Mouse (Mus musculus): ENCODE results near the gene Eng. TPM values are rescaled to one million over a fixed set of nuclear protein-coding genes. Genes with fewer than 3 reads are reported as not detected.

Eng gene
- 100 to 1,000 TPM; 100 to 128 TPM for total RNA-seq (2021)
- polyA plus RNA-seq (2012; rRNA removed): 266 and 281 TPM in 2 replicates
- long read RNA-seq, transcript Eng-205 (15 exons, 3,403 nt): minor isoform, 24 of 119 reads
- long read RNA-seq, transcript Eng-201 (15 exons, 3,422 nt): major isoform, 66 of 119 reads
- long read RNA-seq, partial matches to known transcripts: 19 of 119 reads
- long read RNA-seq, other reads (novel, unspliced or antisense): 8 of 119 reads

DNA sequence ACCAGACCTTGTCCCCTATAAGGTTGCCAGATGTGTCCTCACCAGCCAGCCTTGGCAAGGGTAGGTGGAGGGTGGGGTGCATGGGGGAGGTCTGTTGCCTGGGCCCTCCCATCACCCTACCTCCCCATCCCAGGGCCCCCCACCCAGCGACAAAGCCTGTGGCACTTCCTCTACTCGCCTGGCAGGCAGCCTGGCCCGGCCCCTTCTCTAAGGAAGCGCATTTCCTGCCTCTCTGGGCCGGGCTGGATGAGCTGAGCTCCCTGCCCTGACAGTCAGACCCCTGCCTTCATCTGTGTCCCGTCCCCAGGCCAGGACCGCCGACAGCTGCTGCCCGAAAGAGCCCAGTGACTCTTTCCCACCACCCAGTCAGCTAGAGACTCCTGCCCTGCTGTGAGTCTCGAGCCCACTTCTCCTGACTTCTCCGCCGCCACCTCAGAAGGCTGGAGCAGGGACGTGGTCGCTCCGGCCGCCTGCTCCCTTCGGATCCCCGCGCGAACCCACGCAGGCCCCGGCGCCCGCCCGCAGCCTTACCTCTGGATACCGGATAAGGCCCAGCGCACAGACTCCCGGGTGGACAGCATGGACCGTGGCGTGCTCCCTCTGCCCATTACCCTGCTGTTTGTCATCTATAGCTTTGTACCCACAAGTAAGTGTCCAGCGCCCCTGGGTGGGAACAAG lies at the start of gene Eng:
Gene Eng, plus strand, starts transcription at position 217 of the 678 bp plus-strand sequence.
- peak; percentile 82 for DNase-seq

GRCm38 (mm10) chr2:32596725-32597124 lies 49.7 kb upstream of the Eng start:
- peak; percentile 48 for DNase-seq

DNA sequence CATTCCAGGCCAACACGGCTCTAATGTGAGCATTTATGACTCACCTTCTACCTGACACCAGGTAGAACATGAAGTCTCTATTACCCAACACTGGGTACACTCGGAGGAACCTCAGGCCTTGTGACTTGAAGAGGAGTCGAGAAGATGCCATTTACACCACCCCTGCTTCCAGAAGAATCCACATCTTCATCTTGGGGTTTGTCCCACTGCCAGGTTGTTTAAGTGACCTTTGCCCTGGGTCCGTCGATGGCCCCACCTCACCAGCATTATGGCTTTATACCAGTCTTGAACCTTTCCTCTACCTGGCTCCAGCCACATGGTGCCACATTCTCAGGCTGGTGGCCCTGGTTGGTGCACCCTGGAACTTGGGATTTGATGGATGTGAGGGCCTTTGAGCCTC lies 49.1 kb upstream of the Eng start:
- DNase-seq: no peak

GRCm38 (mm10) chr2:32597699-32598098 lies 48.7 kb upstream of the Eng start:
- DNase-seq: no peak

- no peak for DNase-seq
These were observed 47.9 kb upstream of the Eng start for GRCm38 (mm10) chr2:32598506-32598905.

DNA sequence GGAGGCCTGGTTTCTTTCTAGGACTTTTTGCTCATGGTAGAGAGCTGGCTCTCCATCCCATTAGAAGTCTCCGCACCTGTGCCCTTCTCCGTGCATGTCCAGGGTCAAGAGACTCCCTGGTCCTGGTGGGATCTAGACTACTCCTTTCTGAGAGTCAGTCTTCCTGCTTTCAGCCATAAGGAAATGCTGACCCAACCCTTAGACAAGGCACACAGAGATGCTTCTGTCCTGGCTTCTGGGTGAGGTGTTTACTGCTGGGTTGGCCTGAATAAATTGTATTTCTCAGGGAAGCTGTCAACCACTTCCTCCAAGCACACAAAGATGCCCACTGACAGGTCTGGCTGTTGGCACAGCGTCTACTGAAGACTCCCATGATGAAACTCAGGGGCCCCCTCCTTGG lies 47.0 kb upstream of the Eng start, which contains the start of gene St6galnac6:
Gene St6galnac6, plus strand, starts transcription at position 301 of the 400 bp plus-strand sequence.
- DNase-seq: no peak

- peak; percentile 50 for DNase-seq
These were observed 44.9 kb upstream of the Eng start for GRCm38 (mm10) chr2:32601417-32602065.

DNA sequence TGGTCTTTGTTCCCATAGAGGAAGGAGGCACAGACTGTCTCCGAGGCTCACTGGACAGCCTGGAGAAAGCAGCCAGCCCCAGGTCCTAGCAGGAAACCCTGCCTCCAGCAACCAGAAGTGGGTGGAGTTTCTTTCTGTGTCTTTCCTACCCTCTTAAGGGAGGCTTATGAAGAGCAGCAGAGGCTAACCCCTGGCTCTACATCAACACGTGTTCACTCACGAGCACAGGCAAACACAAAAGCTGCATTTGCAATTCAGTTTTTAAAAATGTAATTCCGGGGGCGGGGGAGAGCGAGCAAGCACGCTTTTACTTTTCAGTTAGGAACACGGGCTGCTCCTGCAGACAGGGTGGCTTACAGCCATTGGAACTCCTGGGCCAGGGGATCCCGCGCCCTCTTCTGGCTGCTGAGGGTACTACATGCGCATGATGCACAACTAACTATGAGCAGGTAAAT lies 43.8 kb upstream of the Eng start:
- DNase-seq: peak; percentile 86

GRCm38 (mm10) chr2:32604631-32605030 lies 41.8 kb upstream of the Eng start:
- DNase-seq: no peak

- DNase-seq: peak; percentile 92
These were observed 39.9 kb upstream of the Eng start for GRCm38 (mm10) chr2:32606161-32607142.

GRCm38 (mm10) chr2:32607262-32607947 lies 39.0 kb upstream of the Eng start:
- DNase-seq: peak; percentile 72

- peak; percentile 93 for DNase-seq
These were observed 38.1 kb upstream of the Eng start for GRCm38 (mm10) chr2:32608141-32608777.

GRCm38 (mm10) chr2:32608778-32609435 lies 37.5 kb upstream of the Eng start:
- no peak for DNase-seq

DNA sequence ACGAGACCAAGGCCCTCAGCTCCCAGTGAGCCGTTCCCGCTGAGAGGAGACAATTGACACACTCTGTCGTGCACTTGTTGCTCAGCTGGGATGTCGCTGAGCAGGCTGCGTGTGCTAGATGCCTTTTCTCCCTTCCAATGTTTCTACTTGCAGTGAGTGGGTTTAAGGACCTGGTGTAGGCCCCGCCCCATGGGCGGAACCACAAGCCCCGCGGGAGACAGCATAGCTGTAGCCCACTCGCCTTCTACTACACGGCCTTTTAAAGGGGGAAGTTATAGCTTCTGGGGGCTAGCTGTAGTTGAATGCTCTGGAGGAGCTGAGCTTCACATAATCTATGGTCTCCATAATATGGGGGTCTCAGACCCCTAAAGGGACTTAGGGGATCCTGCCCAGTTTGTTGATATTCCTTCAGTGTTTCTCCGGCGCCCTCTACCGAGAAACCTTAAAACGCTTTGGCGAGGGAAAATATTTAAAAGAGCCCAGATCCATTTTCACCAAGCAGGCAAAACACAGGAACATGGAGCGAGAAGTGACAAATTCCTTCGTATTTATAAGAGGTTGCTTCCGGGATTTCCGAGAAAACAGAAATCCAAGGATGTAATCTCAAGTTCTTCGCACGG lies 35.7 kb upstream of the Eng start:
- DNase-seq: peak; percentile 64

GRCm38 (mm10) chr2:32612274-32612673 lies 34.1 kb upstream of the Eng start:
- DNase-seq: no peak

GRCm38 (mm10) chr2:32617109-32617508 lies 29.3 kb upstream of the Eng start:
- DNase-seq: no peak

DNA sequence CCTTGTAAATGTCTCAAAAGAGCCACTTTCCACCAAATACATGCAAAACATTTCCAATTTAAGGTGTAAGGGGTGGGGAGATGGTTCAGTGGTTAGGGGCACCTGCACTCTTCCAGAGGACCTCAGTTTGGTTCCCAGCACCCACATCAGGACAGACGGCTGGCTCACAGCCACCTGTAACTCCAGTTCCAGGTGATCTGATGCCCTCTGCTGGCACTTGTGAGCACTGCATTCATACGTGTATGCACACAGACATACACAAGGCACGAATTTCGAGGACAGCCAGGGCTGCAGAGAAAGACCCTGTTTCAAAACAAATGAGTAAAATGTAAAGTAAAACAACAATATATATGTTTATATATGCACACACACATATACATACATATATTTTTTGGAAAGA lies 28.8 kb upstream of the Eng start:
- no peak for DNase-seq

DNA sequence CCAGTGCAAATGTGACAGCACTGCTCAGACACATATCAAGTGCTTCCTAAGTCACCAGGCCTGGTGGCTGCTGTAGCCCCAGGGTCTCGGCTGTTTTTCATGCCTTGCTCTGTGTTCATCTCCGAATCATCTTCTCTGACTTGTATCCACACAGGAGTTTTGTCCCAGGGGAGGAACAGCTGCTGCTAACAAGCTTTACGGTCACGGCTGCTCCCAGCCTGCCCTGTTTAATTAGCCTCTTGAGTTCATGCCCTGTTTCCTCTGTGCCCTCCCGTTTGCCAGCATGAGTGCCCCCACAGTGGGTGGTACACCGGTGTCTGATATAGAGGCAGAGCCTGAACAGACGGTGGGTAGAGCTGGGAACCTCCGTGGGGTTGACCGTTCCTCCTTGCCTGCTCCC lies 28.3 kb upstream of the Eng start:
- DNase-seq: no peak

GRCm38 (mm10) chr2:32620682-32621516 lies 25.5 kb upstream of the Eng start:
- DNase-seq: peak; percentile 72

Data from adrenal gland, adult 2 months (tissue).